Mouse (Mus musculus): ENCODE data around the gene Coa7. TPM values are rescaled to one million over a fixed set of nuclear protein-coding genes. Genes with fewer than 3 reads are reported as not detected.
"Not testable (repeated sequence)": the region's sequence is repeated elsewhere in the genome, so short reads cannot be mapped to it uniquely, and the experiment has no call there.

The Coa7 gene
- polyA plus RNA-seq, 1 experiment from 2014 or later = 58.0 TPM

DNA sequence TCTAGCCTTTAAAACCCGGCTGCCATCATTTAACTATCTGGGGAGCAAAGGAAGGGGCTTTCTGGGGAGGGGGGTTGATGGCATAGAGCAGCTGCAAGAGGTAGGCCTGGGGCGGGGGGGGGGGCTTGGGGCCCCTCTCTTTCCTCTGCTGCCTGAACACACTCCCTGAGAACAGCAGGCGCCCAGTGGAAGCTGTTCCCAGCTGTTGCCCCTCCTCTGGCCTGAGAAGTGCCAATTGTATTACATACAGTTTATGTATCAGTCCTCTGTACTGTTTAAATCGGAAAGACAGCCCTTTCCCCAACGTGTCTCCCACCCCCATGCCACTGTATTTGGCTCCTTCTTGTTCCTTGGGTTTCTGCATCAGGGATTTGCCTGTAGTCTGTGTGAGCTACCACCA is 17.9 kb downstream of the Coa7 start:
- H3K36me3 ChIP-seq = no peaks in the 10 kb centered on the region
- no peak overlapping the region for H3K4me3 ChIP-seq
- 19% methylated on average over 5 of the region's 5 CpGs for WGBS
- no peaks in the 10 kb centered on the region for H3K9me3 ChIP-seq
- no peak for ATAC-seq (ENCODE audit: insufficient number of reproducible peaks, insufficient read depth, low FRiP score, low TSS enrichment)
- no peaks in the 10 kb centered on the region for H3K27me3 ChIP-seq
- peaks cover 55% of the 10 kb centered on the region for H3K4me1 ChIP-seq
- no peak overlapping the region for H3K4me2 ChIP-seq (replicated peaks)
- peak overlapping the region; percentile 92 for H3K27ac ChIP-seq
- H3K9ac ChIP-seq = no peak overlapping the region

DNA sequence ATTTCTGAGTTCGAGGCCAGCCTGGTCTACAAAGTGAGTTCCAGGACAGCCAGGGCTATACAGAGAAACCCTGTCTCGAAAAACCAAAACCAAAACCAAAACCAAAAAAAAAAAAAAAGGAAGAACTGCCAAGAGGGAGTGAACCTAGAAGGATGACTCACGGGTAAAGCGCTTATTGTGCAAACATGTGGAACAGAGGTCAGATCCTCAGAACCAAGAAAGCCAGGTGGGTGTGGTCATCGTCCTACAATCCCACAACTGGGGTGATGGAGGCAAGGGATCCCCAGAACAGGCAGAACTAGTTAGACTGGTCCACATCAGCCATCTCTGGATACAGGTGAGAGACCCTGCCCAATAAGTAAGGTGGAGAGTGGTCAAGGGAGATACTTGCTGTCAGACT is 19.2 kb downstream of the Coa7 start:
- WGBS = 90% methylated on average over 5 of the region's 5 CpGs
- Histone ChIP-seq H3K27me3 (no peaks in the 10 kb centered on the region), H3K4me2 (replicated peaks) (no peak overlapping the region), H3K4me3 (no peak overlapping the region), H3K27ac (no peak overlapping the region), H3K36me3 (no peaks in the 10 kb centered on the region), H3K9ac (no peak overlapping the region), H3K4me1 (peaks cover 63% of the 10 kb centered on the region), H3K9me3 (no peaks in the 10 kb centered on the region)
- ATAC-seq (ENCODE audit: insufficient number of reproducible peaks, insufficient read depth, low FRiP score, low TSS enrichment) = no peak

DNA sequence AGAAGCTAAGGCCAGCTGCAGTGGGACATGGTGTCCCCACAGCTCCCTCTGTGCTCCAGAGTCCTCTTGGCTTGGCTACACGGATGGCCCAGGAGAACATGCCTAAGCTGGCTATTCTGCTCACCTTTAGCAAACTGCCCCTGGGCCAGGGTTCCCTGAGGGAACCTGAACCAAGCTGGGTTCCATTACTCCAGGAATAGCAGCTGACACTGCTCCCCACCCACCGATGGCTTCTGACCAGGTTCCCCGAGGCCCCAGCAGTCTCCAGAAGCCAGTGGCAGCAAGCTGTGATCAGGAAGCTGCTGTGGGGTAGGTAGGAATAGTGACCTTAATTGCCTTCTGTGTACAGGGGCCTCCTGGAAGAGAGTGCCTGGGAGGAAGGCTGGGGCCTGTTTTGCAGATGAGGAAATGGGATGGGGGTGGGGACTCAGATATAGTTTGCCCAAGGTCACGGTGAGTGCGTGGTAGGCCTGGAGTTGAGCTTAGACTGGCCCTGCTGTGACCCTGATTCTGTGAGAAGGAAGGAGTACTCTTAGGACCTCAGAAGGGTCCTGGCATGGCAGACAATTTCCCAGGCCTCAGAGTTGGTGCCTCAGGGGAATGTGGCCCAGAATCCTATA is 20.4 kb downstream of the Coa7 start:
- Histone ChIP-seq H3K9ac (no peak overlapping the region), H3K36me3 (no peaks in the 10 kb centered on the region), H3K4me3 (no peak overlapping the region), H3K4me2 (replicated peaks) (no peak overlapping the region; the same call in 1 of the 2 replicates), H3K27ac (peak overlapping the region; percentile 95), H3K4me1 (peaks cover 63% of the 10 kb centered on the region), H3K27me3 (no peaks in the 10 kb centered on the region), H3K9me3 (no peaks in the 10 kb centered on the region)
- 22% methylated on average over 5 of the region's 5 CpGs for WGBS
- ATAC-seq (ENCODE audit: insufficient number of reproducible peaks, insufficient read depth, low FRiP score, low TSS enrichment) = no peak

DNA sequence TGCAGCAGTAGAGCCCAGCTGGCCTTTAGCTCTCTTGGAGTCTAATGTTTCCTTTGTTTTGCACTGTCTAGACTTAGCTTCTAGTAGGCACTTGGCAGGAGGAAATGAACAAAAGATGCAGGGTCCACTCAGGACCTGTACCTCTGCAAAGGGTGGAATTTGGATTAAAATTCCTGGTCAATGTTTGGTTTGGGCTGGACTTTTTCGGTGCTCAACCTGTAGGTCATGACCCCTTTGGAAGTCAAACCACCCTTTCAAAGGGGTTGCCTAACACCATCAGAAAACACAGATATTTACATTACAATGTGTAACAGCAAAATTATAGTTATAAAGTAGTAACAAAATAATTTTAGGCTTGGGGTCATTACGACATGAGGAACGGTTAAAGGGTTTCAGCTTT is 21.1 kb downstream of the Coa7 start:
- Histone ChIP-seq H3K36me3 (no peaks in the 10 kb centered on the region), H3K4me3 (no peak overlapping the region), H3K9me3 (no peaks in the 10 kb centered on the region), H3K27ac (peak overlapping the region; percentile 95), H3K4me1 (peaks cover 63% of the 10 kb centered on the region), H3K27me3 (no peaks in the 10 kb centered on the region), H3K4me2 (replicated peaks) (no peak overlapping the region), H3K9ac (no peak overlapping the region)
- WGBS = 56% methylated on average over 3 of the region's 3 CpGs
- no peak for ATAC-seq (ENCODE audit: insufficient number of reproducible peaks, insufficient read depth, low FRiP score, low TSS enrichment)

GRCm38 (mm10) chr4:108349836-108350547 is 22.1 kb downstream of the Coa7 start:
- 20% methylated on average over 8 of the region's 8 CpGs for WGBS
- no peaks in the 10 kb centered on the region for H3K27me3 ChIP-seq
- H3K9ac ChIP-seq = no peak overlapping the region
- no peak overlapping the region for H3K4me3 ChIP-seq
- H3K27ac ChIP-seq = peak overlapping the region; percentile 95
- H3K36me3 ChIP-seq = no peaks in the 10 kb centered on the region
- H3K9me3 ChIP-seq = no peaks in the 10 kb centered on the region
- no peak for ATAC-seq (ENCODE audit: insufficient number of reproducible peaks, insufficient read depth, low FRiP score, low TSS enrichment)
- H3K4me2 ChIP-seq (replicated peaks) = no peak overlapping the region
- H3K4me1 ChIP-seq = peaks cover 62% of the 10 kb centered on the region

GRCm38 (mm10) chr4:108350819-108351218 is 22.9 kb downstream of the Coa7 start:
- Histone ChIP-seq H3K4me2 (replicated peaks) (peak overlapping the region; percentile 23; the same call in 1 of the 2 replicates), H3K27me3 (no peaks in the 10 kb centered on the region), H3K4me3 (no peak overlapping the region), H3K9me3 (no peaks in the 10 kb centered on the region), H3K36me3 (no peaks in the 10 kb centered on the region), H3K27ac (peak overlapping the region; percentile 95), H3K4me1 (peaks cover 62% of the 10 kb centered on the region), H3K9ac (no peak overlapping the region)
- peak; percentile 91 for ATAC-seq (ENCODE audit: insufficient number of reproducible peaks, insufficient read depth, low FRiP score, low TSS enrichment)
- 0% methylated on average over 8 of the region's 8 CpGs for whole genome bisulfite sequencing

- H3K27me3 ChIP-seq; H3K9ac ChIP-seq; ATAC-seq (ENCODE audit: insufficient number of reproducible peaks, insufficient read depth, low FRiP score, low TSS enrichment); H3K36me3 ChIP-seq; H3K4me2 ChIP-seq (replicated peaks); H3K27ac ChIP-seq; H3K4me3 ChIP-seq; H3K9me3 ChIP-seq: not testable (repeated sequence)
- H3K4me1 ChIP-seq = peaks cover 59% of the 10 kb centered on the region
Observed at GRCm38 (mm10) chr4:108353591-108353990, 25.7 kb downstream of the Coa7 start.

DNA sequence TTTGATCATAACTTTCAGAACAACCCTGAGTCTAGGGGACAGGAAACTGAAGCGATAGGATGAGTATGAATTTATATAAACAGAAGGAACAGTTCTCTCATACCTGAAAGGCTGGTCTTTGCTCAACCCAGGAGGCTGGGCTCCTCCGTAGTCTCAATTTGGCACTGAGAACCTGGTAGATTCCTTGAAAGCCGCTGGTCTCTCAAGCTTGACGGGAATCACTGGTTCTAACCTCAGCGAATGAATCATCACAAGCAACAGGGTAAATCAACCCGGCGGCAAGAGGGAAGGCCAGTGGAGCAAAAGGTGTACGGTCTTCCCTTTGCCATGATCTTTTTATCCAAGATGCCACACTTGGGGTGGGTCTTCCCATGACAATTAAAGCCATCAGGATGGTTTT is 29.5 kb downstream of the Coa7 start:
- no peak for ATAC-seq (ENCODE audit: insufficient number of reproducible peaks, insufficient read depth, low FRiP score, low TSS enrichment)
- H3K4me1 ChIP-seq = peaks cover 59% of the 10 kb centered on the region
- no peaks in the 10 kb centered on the region for H3K9me3 ChIP-seq
- WGBS = 94% methylated on average over 8 of the region's 8 CpGs
- H3K27ac ChIP-seq = no peak overlapping the region
- H3K27me3 ChIP-seq = no peaks in the 10 kb centered on the region
- H3K4me3 ChIP-seq = no peak overlapping the region
- H3K9ac ChIP-seq = no peak overlapping the region
- no peaks in the 10 kb centered on the region for H3K36me3 ChIP-seq
- H3K4me2 ChIP-seq (replicated peaks) = no peak overlapping the region

- no peaks in the 10 kb centered on the region for H3K27me3 ChIP-seq
- peak overlapping the region; percentile 96 for H3K27ac ChIP-seq
- no peak for ATAC-seq (ENCODE audit: insufficient number of reproducible peaks, insufficient read depth, low FRiP score, low TSS enrichment)
- no peak overlapping the region for H3K4me3 ChIP-seq
- H3K9me3 ChIP-seq = no peaks in the 10 kb centered on the region
- WGBS = 20% methylated on average over 4 of the region's 4 CpGs
- H3K9ac ChIP-seq = no peak overlapping the region
- H3K4me1 ChIP-seq = peaks cover 68% of the 10 kb centered on the region
- no peak overlapping the region for H3K4me2 ChIP-seq (replicated peaks)
- no peaks in the 10 kb centered on the region for H3K36me3 ChIP-seq
Observed at GRCm38 (mm10) chr4:108358498-108358897, 30.6 kb downstream of the Coa7 start.

- H3K9me3 ChIP-seq = no peaks in the 10 kb centered on the region
- H3K4me3 ChIP-seq = peak overlapping the region; percentile 9; the same call in 1 of the 2 replicates
- peaks cover 66% of the 10 kb centered on the region for H3K4me1 ChIP-seq
- 4% methylated on average over 28 of the region's 28 CpGs for WGBS
- H3K27ac ChIP-seq = peak overlapping the region; percentile 96
- H3K27me3 ChIP-seq = no peaks in the 10 kb centered on the region
- peak overlapping the region; percentile 29 for H3K4me2 ChIP-seq (replicated peaks)
- ATAC-seq (ENCODE audit: insufficient number of reproducible peaks, insufficient read depth, low FRiP score, low TSS enrichment) = peak; percentile 43; the same call in 1 of the 2 replicates
- H3K36me3 ChIP-seq = no peaks in the 10 kb centered on the region
- H3K9ac ChIP-seq = no peak overlapping the region
Observed at GRCm38 (mm10) chr4:108360136-108361055, 32.5 kb downstream of the Coa7 start.

- peak overlapping the region; percentile 96 for H3K27ac ChIP-seq
- H3K9me3 ChIP-seq = no peaks in the 10 kb centered on the region
- no peaks in the 10 kb centered on the region for H3K27me3 ChIP-seq
- H3K4me1 ChIP-seq = peaks cover 55% of the 10 kb centered on the region
- 1% methylated on average over 18 of the region's 18 CpGs for WGBS
- peak overlapping the region; percentile 18; the same call in 1 of the 2 replicates for H3K4me2 ChIP-seq (replicated peaks)
- H3K4me3 ChIP-seq = no peak overlapping the region
- H3K9ac ChIP-seq = no peak overlapping the region
- ATAC-seq (ENCODE audit: insufficient number of reproducible peaks, insufficient read depth, low FRiP score, low TSS enrichment) = peak; percentile 75
- H3K36me3 ChIP-seq = peaks cover 4% of the 10 kb centered on the region; the same call in 1 of the 2 replicates
Observed at GRCm38 (mm10) chr4:108362321-108363261, 34.7 kb downstream of the Coa7 start.
